Mouse (Mus musculus) mesoderm, embryonic 11.5 days (tissue): ENCODE measurements at regions not wholly inside any gene's neighbourhood (a gene's known extent, or its start where the extent isn't known, plus 50 kb on each side); places are given as distances from the start of the nearest gene placed in this dataset.

ENCODE experiments used
- DNase-seq: peaks from one replicate; pipeline ENCODE4 v3.0.0-alpha.2; 2012; ENCODE audit warnings: low read depth, low spot score

DNA sequence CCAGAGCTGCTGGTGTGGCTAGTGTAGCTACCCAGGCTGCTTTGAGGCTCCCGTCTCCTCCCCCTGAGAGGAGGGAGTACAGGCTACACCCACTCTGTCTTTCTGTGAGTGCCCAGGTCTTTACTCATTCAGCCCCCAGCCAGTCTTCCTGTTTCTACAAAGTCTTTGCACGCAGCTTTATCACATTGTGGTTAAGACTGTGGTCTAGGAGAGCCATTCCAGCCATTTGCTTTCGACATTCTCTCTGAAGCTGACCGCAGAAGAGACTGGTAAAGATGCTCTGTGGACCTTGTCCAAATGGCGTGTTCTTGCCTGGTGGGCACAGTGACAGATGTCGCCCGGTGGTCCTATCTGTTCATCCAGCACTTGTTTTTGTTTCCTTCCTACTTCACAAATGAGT, 62.0 kb downstream of the Tpra1 start:
- DNase-seq, result no peak

DNA sequence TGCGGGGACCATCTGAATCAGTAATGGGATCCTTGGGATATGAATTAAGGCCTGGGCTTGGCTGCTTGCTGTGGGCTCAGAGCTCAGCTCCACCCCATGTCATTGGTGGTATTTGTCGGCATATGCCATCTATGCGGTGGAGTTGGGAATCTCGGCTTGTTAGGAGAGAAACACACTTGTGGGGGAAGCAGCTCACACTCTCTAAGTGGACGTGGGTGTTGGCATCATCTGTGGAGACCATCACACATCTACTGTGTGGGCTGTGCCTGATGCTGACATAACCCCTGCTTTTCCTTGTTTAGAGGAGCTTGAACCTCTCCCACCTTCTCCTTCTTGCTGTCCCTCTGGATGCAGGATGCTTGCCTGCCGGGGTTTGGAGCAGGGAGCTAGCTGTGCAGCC, 62.9 kb downstream of the Tpra1 start:
- DNase-seq, result no peak

DNA sequence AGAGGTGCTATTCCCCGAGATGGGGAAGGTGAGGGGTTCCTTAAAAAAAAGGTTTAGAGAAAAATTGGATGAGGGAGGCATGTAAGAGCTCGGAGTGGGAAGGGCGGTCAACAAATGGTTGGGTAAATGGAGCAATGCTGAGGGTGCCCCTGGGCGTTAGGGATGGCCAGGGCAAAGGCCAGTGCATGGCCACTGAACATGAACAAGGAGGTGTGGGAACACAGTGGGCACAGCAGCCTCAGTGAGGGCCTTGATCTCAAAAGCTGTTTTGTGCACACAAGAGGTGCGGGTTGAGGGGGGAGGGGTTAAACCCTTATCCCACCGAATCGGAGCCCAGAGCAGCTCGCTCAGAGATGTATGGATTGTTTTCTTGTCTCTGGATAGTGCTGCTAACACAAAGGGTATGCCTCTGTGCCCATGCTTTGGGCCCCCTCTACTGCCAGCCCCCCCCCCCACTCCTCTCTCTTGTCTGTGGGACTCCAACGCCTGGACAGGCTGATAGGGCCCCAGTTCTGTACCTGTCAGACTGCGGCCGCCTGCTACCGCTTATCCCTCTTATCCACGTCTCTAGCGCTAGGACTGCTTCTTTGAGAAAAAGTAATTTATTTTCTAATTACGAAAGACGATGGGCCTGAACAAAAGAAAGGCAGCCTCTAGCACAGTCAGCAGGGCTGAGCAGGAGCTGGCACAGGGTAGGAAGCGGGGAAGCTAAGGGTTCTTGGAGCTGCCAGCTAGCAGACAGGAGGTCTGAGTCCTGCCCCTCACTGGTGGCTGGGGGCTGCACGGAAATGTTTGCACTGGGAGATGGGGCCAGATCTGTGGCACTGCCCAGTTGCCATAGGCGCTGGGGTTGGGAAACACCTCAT, 63.5 kb downstream of the Tpra1 start:
- DNase-seq, result no peak

DNA sequence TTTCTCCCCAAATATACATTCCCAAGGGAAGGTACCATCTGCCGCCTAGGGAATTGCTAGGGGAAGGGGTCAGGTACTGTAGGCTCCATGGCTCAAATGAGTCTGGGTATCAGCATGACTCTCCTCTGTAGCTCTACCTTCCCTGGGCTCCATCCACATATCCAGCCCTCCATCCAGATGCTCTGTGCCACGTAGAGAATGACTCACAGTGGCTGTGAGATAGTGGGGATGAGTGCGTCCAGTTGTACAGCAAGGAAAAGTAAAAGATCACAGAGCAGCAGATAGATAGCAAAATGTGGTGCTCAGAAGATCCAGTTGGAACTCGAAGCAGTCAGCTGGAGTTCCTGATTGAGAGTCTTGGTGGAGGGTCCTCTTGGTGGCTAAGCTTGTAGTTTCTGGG, 64.5 kb downstream of the Tpra1 start:
- no peak for DNase-seq

DNA sequence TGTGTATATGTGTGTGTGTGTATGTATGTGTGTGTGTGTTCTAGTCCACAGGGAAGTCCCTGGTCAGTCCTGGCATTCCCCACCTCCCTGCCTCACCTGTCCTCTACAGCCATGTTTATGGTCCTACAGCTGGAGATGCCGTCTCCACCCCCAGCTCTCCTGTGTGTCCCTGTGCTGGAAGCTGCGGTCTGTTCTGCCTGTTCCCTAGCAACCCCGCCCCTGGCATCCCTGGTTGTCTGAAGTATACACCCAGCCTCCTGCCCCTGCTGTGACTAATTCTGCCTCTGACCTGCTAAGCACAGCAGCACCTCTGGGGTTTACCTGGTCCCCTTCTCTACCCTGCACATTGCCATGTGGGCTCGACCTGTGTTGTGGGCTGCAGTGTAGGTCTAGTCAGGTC, 66.8 kb downstream of the Tpra1 start:
- DNase-seq, result no peak

DNA sequence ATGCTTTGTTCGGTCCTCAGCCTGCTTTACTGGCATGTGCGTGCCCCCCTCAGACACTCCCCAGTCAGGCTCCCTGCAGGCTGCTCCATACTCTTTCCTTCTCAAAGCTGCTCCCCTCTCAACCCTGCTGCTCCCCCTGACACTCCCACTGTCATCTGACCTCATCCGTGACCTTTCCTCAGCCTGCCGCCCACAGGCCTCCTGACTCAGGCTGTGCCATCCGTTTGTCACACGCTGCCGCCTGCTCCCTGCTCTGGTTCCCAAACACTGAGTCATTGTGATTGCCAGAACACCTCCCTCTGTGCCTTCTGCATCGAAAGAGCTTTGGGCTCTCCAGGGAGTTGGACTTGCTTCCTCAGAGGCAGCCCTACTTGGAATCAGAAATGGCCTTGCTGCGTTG, 69.7 kb downstream of the Tpra1 start:
- peak; percentile 35 for DNase-seq

DNA sequence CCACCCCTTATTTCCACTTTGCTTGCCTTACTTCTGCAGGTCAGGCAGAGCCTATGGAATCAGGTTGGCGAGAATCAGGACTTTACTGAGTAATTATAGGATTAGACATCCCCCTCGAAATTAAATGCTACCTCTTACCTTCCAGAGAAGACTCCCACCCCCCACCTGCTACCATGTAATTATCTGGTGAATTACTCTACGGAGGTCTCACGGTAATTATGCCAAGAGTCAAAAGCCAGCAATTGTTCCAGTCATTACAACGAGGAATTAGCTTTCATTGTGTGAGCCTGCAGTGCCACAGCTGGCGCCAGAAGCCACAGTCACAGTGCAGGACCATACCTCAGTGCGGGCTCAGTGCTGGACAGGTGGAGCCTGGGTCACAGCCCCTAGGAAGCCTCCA, 72.4 kb downstream of the Tpra1 start:
- peak; percentile 27 for DNase-seq

DNA sequence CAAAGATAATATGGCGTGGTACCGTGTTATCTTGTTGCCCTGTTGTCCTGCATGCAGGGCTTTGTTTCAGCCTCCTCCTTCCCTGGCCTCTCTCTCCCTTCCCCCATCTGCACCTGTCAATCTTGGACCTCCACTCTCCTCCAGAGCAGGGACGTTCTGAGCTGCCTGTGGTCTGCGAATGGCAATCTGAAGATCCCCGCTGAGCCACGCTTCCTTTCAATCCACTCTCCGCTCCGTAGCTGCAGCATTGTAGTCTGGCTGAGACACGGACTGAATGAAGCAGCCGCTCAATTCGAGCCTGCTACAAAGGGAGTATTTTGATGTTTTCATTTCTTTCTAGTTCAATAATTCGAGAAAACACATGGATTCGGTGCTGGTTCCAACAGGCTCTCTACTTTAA, 74.5 kb downstream of the Tpra1 start:
- peak; percentile 44 for DNase-seq

DNA sequence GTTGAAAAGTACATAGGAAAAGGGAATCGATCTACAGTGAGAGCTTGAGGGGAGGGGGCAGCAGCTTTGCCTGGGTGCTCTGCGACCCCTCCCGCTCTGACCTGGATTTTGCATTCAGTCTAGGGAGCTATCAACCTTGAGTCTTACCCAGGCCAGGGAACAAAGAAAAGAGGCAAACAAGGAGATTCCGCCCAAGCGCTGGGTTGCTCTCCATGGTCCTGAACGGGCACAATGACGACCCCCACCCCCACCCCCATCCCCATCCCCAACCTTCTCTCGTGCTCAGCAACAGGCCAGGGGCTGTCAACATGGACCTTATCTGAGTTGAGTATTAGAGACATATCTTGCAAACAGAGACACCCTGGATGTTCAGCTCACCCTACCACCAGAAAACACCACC, 74.9 kb downstream of the Tpra1 start:
- peak; percentile 71 for DNase-seq

DNA sequence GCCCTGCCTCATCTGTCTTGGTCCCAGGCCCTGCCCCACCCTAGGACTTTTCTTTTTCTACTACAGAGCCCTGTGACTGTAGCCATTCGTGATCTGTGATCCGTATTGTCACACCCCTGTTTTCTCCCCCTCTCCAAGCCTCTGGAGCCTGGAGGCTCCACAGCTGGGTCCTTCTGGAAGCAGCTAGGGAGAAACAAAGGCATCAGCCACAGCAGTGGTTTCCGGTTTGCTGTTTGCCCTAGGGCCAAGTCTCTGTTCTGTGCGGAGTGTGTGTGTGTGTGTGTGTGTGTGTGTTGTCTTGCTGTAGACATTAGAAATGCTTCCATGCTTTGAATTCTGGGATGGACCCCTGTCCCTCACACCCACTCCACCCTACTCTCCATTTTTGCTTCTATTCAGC, 76.9 kb downstream of the Tpra1 start:
- DNase-seq, result no peak

DNA sequence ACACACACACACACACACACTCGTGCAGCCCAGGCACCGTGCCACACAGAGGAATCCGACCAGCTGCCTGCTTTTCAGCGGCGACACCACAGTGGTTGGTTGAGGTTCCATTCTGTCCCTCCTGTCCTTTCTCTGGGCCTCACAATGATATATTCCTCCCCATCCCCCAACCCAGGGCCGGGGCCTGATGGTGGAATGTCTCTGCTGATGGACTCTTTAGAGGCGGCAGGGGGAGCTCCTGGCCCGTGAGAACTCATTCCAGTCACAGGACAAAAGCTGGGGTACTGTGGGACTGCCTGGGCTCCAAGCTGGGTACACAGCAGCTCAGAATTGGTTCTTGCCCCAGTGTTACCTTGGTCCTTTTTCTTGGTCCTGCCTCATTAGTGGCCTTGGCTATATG, 78.1 kb downstream of the Tpra1 start:
- DNase-seq, result peak; percentile 82

DNA sequence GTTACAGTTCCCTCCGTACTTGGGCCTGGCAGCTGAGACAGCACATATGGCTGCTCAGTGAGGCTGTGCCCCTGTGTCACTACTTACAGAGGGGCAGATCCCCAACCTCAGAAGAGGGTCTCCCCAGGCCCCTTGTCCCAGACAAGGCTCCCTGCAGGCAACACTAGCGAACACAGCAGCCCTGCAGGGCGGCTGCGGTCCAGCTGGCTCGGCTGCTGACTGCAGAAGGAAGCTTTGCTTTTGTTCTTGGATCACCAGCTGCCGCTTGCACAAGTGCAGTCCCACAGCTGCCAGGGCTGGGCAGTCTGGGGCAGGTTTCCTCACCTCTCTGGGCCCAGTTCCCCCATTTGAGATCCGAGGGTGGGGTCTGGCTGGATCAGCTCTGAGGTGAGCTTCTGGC, 79.5 kb downstream of the Tpra1 start:
- peak; percentile 53 for DNase-seq

DNA sequence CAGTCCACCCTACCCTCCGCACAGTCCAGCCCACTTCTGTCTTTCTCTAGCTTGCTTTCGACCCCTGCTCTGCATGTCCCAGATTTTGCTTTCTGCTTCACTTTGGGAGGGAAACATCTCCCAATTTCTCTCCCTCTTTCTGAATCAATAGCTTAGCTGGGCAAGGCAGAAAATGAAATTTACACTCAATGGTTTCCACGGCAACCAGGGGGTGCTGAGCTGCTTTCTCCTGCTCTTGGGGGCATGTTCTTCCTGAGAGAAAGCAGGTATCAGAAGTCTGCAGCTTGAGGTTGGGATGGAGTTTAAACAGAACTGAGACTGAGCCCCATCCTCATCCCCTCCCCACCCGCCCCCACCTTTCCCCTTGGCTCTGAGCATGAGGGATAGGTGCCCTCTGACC, 82.1 kb downstream of the Tpra1 start:
- DNase-seq, result no peak

DNA sequence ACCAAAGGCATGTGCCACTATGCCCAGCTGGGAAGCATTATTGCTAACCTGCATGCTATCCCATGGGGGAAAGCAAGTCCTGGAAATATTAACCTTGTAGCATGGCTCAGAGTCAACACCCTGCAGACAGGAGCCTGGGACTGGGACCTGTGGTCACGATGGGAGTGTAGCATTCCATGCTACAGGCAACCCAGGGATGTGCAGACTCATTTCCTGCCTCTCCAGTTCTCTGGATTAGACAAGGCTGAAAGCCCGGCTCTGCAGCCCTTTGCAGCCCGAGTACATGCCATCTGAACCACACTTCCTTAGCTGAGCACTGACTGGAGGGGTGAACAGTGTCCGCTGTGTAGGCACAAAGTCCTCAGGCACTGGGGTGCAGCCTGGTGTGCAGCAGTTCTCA, 82.8 kb downstream of the Tpra1 start:
- no peak for DNase-seq

DNA sequence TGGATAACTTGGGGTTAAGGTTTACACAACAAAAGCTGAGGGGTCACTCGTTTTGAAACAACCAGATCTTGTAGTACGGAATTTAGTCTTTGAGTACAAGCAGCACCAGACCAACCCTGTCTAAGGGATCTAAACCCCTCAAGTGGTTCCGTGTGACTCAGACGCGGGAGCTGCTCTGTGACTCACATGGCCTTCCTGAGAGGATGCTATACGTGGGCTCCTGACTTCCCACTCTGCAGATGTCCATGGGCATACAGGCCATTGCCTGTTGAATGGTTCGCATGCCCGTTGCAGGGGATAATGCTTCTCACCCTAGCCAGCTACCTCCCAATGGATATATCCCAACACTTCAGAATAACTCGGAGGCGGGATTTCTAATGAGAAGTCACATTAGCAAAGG, 86.5 kb downstream of the Tpra1 start:
- no peak for DNase-seq

DNA sequence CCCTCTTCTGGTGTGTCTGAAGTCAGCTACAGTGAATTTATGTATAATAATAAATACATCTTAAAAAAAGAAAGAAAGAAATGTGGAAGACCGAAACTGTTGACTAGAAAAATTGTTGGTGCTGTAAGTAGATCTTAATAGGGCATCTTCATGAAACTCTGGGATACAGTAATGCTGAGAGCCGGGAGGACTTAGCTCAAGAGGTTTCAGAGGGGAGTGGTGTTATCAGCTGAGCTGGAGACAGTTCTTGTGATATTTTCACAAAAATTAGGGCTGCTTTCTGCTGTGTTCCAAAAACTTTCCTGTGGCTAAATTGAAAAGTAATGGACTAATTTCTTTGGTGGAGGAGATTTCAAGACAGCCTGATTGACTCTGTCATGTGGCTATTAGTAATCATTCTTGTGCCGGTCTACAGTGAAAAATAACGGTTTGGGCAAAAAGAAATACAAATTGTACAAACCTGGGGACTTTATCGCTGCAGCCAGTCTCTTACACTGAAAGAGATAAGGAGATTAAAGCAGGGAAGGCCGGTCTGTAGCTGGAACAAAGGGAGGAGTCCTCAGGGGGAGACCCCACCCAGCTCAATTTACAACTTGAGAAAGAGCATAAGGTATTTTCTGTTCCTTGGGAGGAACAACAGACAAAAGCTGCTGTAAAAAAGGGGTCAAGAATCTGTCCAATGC, 87.7 kb downstream of the Tpra1 start:
- DNase-seq, result no peak

DNA sequence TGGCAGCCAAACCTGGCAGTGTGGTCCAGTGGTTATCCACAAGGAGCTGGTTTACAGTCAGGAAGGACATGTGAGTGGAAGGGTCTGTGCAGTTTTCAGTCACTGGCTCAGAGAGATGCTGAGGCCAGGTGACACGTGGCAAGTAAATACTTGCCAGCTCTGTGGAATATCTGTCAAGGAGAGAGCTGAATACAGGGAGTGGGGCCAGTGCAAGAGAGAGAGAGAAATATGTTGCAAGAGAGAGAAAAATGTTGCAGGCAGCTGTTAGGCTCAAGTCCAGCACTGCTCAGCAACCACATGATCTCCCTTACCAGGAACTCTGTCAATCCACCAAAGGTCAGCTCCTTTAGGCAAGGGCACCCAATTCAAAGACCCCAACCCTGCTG, 88.2 kb downstream of the Tpra1 start:
- DNase-seq, result no peak

DNA sequence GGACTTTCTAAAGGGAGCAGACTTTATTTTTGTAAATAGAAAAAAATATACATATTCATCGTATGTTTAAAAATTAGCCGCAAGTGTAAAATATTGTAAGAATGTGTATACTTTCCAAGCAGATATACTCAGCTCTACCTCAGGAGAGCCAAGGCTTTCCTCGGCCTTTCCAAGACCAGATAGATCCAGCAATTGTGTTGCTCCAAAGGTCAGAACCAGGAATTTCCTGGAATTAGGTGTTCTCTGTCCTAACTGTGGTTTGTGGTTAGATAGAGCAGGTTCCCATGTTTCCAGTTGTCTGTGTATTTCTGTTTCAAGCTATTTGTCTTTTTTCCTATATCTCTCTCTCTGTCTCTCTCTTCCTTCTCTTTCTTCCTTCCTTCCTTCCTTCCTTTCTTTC, 93.0 kb downstream of the Tpra1 start:
- no peak for DNase-seq

DNA sequence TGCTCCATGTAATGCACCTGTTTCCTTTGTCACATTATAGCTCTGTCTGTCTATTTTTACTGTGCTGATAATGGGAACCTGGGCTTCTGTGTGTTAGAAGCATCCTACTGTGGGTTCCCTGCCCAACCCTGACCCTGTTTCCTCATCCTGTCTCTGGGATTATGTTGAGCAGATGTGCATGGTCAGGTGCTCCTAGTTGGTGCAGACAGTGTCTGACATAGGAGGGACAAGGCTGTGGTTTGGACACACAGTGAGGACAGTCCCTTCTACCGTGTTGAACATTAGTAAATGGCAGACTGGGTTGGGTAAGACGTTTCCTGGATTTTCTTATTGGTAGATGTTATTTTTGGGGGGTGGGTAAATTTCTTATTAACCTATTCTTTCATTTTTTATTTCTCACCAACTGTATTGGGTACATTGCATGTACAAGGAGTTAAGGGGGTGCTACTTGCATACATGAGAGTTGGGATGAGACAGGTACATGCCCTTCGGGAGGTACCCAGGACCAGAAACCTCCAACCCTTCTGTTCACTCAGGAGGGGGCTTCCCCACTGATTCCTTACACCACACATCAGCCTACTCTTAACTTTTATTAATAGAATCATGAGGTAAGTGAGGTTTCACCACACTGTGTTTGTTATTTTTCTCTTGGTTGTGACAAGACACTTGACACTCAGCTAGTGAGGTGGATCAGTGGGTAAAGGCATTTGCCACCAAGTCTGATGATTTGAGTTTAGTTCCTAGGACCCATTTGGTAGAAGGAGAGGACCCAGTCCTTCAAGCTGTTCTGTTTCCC, 97.1 kb downstream of the Tpra1 start:
- DNase-seq, result no peak

DNA sequence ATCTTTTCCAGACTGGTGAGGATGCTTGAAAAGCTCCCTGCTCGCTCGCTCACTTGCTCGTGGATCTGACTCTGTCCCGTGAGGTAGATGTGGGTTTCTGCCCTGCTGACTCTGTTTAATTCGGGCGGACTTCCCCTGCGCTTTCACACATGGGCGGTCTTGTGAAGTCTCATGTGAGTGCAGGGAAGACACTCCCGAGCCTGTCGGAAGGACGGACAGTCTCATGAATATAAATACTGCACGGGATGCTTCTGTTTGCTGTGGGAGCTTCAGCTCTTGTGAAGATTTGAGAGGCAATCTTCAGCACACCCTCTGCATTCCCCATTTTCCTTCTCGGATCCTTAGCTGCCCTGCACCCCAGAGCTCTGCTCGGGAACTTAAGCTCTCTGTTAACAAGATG, 98.3 kb downstream of the Tpra1 start:
- no peak for DNase-seq

DNA sequence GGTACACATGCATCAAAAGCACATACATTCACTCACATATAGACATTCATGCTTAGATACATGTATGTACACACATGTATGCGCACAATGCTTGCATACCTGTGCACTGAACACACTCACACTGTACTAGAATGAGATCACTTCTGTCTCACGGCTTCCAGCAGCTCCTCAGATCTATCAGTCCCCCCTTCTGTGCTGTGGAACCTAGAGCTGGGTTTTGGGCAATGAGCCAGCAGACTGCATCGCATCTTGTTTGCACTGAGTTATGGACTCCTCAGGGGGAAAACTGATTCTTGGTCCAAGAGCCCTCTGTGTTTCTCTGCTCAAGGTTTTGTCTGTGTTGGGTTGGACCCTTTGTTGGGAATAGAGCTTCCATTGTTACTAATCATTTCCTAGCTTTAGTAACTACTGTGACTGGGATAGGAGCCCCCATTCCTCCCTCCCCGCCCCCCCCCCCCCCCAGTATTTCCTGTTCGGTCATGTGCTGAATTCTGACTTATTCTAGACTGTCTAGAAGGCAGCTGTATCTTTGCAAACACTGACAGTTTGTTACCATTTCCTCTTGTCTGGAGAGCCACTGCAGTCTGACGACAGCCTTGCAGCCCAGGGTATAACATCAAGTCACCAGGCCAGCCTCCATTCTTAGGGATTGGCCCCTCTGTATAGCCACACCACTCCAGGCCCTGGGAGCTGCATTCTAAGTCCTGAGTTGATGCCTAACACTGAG, 101.3 kb downstream of the Tpra1 start:
- DNase-seq, result no peak

DNA sequence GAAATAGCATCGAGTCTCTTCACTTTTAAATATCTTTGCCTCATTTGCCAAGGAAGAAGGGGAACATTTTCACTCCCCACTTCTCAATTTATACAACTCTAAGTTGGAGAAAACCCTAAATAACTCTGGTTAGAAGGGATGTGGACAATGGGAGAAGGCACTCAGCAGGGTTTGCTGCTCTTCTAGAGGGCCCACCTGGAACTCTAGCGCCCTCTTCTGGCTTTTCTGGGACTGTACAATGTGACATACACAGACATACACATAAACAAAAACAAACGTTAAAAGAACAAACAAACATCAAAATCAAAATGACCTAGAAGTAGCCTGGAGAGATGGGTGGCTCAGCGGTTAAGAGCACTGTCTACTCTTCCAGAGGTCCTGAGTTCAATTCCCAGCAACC, 103.0 kb downstream of the Tpra1 start:
- DNase-seq, result no peak
